Mouse (Mus musculus) erythroblast, embryonic 14.5 days (primary cell): Measurements from ENCODE around the gene Pdxp. TPM values are rescaled to one million over a fixed set of nuclear protein-coding genes. Genes with fewer than 3 reads are reported as not detected.

Experiments
- H3K27me3 ChIP-seq: 2 replicates; pipeline ENCODE4 v1.6.1; 2012; ENCODE audit warnings: inconsistent platforms; ENCODE audit not compliant: control insufficient read depth
- H3K36me3 ChIP-seq: 2 replicates; pipeline ENCODE4 v1.6.1; 2012; ENCODE audit warnings: mild to moderate bottlenecking, inconsistent platforms; ENCODE audit not compliant: control insufficient read depth
- H3K4me1 ChIP-seq: 2 replicates; pipeline ENCODE4 v1.6.1; 2012; ENCODE audit warnings: inconsistent platforms; ENCODE audit not compliant: control insufficient read depth
- H3K4me3 ChIP-seq: replicated peaks from 2 replicates; pipeline ENCODE3; 2012; ENCODE audit warnings: moderate library complexity, mild to moderate bottlenecking, inconsistent platforms
- H3K9me3 ChIP-seq: 2 replicates; pipeline ENCODE4 v1.6.1; 2012; ENCODE audit warnings: low read length, inconsistent platforms, mixed read lengths; ENCODE audit not compliant: control insufficient read depth
- GATA1 ChIP-seq: IDR thresholded peaks from 2 replicates; pipeline ENCODE4 v1.6.1; 2012; ENCODE audit warnings: low read length, inconsistent platforms, mixed read lengths
- TAL1 ChIP-seq: IDR thresholded peaks from 3 replicates; pipeline ENCODE4 v1.6.1; 2012; ENCODE audit warnings: low read length, inconsistent platforms, mixed read lengths
- polyA plus RNA-seq: library from polyadenylated mRNA; stranded (reverse); fragments of >175 nt; gene quantifications from 2 replicates; pipeline ENCODE4 v1.2.3, GENCODE M21; 2012

Gene Pdxp
- polyA plus RNA-seq, 1 experiment, result 2.1 TPM

GRCm38 (mm10) chr15:78923585-78923984 lies 9.9 kb downstream of the Pdxp start:
- peaks cover 5% of the 10 kb centered on the region for H3K9me3 ChIP-seq
- no peak for TF ChIP-seq TAL1
- peak; percentile 44; the same call in 1 of the 2 replicates for TF ChIP-seq GATA1
- H3K4me1 ChIP-seq, result peaks cover 94% of the 10 kb centered on the region
- no peaks in the 10 kb centered on the region for H3K27me3 ChIP-seq
- H3K36me3 ChIP-seq, result peaks cover 28% of the 10 kb centered on the region
- peak overlapping the region; percentile 59 for H3K4me3 ChIP-seq

GRCm38 (mm10) chr15:78925129-78925528 lies 11.4 kb downstream of the Pdxp start:
- Histone ChIP-seq H3K9me3 (peaks cover 5% of the 10 kb centered on the region), H3K36me3 (peaks cover 25% of the 10 kb centered on the region), H3K27me3 (no peaks in the 10 kb centered on the region), H3K4me1 (peaks cover 93% of the 10 kb centered on the region), H3K4me3 (peak overlapping the region; percentile 1)
- no peak for TF ChIP-seq GATA1
- TF ChIP-seq TAL1, result no peak

GRCm38 (mm10) chr15:78926021-78926919 lies 12.6 kb downstream of the Pdxp start, which contains the start of gene Lgals1:
Gene Lgals1, plus strand, starts transcription at chr15:78926725.
- no peaks in the 10 kb centered on the region for H3K27me3 ChIP-seq
- H3K4me1 ChIP-seq, result peaks cover 97% of the 10 kb centered on the region
- H3K9me3 ChIP-seq, result peaks cover 4% of the 10 kb centered on the region
- peaks cover 29% of the 10 kb centered on the region for H3K36me3 ChIP-seq
- peak within 1 kb of the TSS; percentile 61 for H3K4me3 ChIP-seq
- TF ChIP-seq TAL1 (no peak), GATA1 (no peak)

GRCm38 (mm10) chr15:78927021-78927787 lies 13.5 kb downstream of the Pdxp start:
- peaks cover 25% of the 10 kb centered on the region for H3K36me3 ChIP-seq
- H3K27me3 ChIP-seq, result no peaks in the 10 kb centered on the region
- H3K9me3 ChIP-seq, result no peaks in the 10 kb centered on the region
- no peak for TF ChIP-seq TAL1
- TF ChIP-seq GATA1, result no peak
- peak overlapping the region; percentile 61 for H3K4me3 ChIP-seq
- peaks cover 93% of the 10 kb centered on the region for H3K4me1 ChIP-seq

GRCm38 (mm10) chr15:78927788-78928457 lies 14.2 kb downstream of the Pdxp start:
- Histone ChIP-seq H3K36me3 (peaks cover 25% of the 10 kb centered on the region), H3K9me3 (no peaks in the 10 kb centered on the region), H3K4me1 (peaks cover 90% of the 10 kb centered on the region), H3K4me3 (peak overlapping the region; percentile 61), H3K27me3 (no peaks in the 10 kb centered on the region)
- TF ChIP-seq TAL1, result no peak

- Histone ChIP-seq H3K9me3 (no peaks in the 10 kb centered on the region), H3K4me1 (peaks cover 90% of the 10 kb centered on the region), H3K4me3 (peak overlapping the region; percentile 61), H3K27me3 (no peaks in the 10 kb centered on the region), H3K36me3 (peaks cover 25% of the 10 kb centered on the region)
- TF ChIP-seq TAL1 (no peak), GATA1 (no peak)
Measured at GRCm38 (mm10) chr15:78928539-78928938, 14.8 kb downstream of the Pdxp start.

- Histone ChIP-seq H3K27me3 (no peaks in the 10 kb centered on the region), H3K36me3 (peaks cover 22% of the 10 kb centered on the region), H3K4me1 (peaks cover 82% of the 10 kb centered on the region), H3K4me3 (no peak overlapping the region), H3K9me3 (no peaks in the 10 kb centered on the region)
- no peak for TF ChIP-seq TAL1
- no peak for TF ChIP-seq GATA1
Measured at GRCm38 (mm10) chr15:78930192-78930706, 16.5 kb downstream of the Pdxp start.

GRCm38 (mm10) chr15:78930801-78931426 lies 17.2 kb downstream of the Pdxp start:
- Histone ChIP-seq H3K4me3 (no peak overlapping the region), H3K9me3 (no peaks in the 10 kb centered on the region), H3K27me3 (no peaks in the 10 kb centered on the region), H3K4me1 (peaks cover 82% of the 10 kb centered on the region), H3K36me3 (peaks cover 21% of the 10 kb centered on the region)
- TF ChIP-seq GATA1, result no peak
